Mouse (Mus musculus) G1E (cell line): ENCODE measurements around the gene Gimd1. TPM values are rescaled to one million over a fixed set of nuclear protein-coding genes. Genes with fewer than 3 reads are reported as not detected.

Experiments used
- ATAC-seq: 2 replicates; pipeline ENCODE4 v1.8.0; 2016; ENCODE audit warnings: mild to moderate bottlenecking; ENCODE audit not compliant: insufficient number of reproducible peaks, poor library complexity, low FRiP score, severe bottlenecking; ENCODE audit errors: extremely low read depth
- DNase-seq: peaks from one replicate; pipeline ENCODE4 v3.0.0; 2012; ENCODE audit warnings: low spot score
- H3K27me3 ChIP-seq: 2 replicates; pipeline ENCODE4 v1.6.1; 2012; ENCODE audit warnings: mild to moderate bottlenecking, low read length, inconsistent platforms; ENCODE audit not compliant: insufficient read depth
- H3K36me3 ChIP-seq: replicated peaks from 2 replicates; pipeline ENCODE3; 2012; ENCODE audit warnings: mild to moderate bottlenecking, inconsistent platforms
- H3K4me1 ChIP-seq: 2 replicates; pipeline ENCODE4 v1.6.1; 2012; ENCODE audit warnings: low read depth, low read length, inconsistent platforms, mixed read lengths; ENCODE audit not compliant: insufficient read depth
- H3K4me3 ChIP-seq: 2 replicates; pipeline ENCODE4 v1.5.1; 2012; ENCODE audit warnings: low read depth, mild to moderate bottlenecking, inconsistent platforms, low read length, moderate library complexity, mixed read lengths
- H3K9me3 ChIP-seq: replicated peaks from 2 replicates; pipeline ENCODE4 v1.6.1; 2012; ENCODE audit warnings: inconsistent platforms
- CTCF ChIP-seq: IDR thresholded peaks from 2 replicates; pipeline ENCODE4 v1.5.1; 2012; ENCODE audit warnings: low read depth, low read length, inconsistent platforms, mixed read lengths
- GATA1 ChIP-seq: IDR thresholded peaks from 2 replicates; pipeline ENCODE4 v1.6.1; 2012; ENCODE audit warnings: borderline replicate concordance, low read length, inconsistent platforms, mixed read lengths
- GATA2 ChIP-seq: IDR thresholded peaks from 2 replicates; pipeline ENCODE4 v1.6.1; 2012; ENCODE audit warnings: low read depth, low read length, inconsistent platforms, borderline replicate concordance
- POLR2AphosphoS5 ChIP-seq: IDR thresholded peaks from 2 replicates; pipeline ENCODE4 v1.6.1; 2012; ENCODE audit warnings: low read depth, low read length, inconsistent platforms; ENCODE audit not compliant: insufficient replicate concordance
- TAL1 ChIP-seq: conservative IDR thresholded peaks from 2 replicates; pipeline ENCODE4 v1.6.1; 2012; ENCODE audit warnings: low read depth, low read length, inconsistent platforms, mixed read lengths
- polyA plus RNA-seq: library from polyadenylated mRNA; stranded (reverse); fragments of >175 nt; gene quantifications from 2 replicates; pipeline ENCODE4 v1.2.3, GENCODE M21; 2012
- total RNA-seq, 2 experiments: library from RNA; stranded (forward) in 1 of 2; stranded (reverse) in 1 of 2; fragments of 200-1000 nt in 1 of 2; fragments of >200 nt in 1 of 2; fragmentation: Nextera tagmentation in 1 of 2; gene quantifications; 2 replicates each; pipeline ENCODE4 v1.2.3; 2014 to 2017

Gimd1 gene
- total RNA-seq (2014; fragmentation: Nextera tagmentation): not detected in 2 replicates
- total RNA-seq (2017): 0.22 TPM in 1 of 2 replicates, not detected in the other
- polyA plus RNA-seq: not detected in 2 replicates

GRCm38 (mm10) chr3:132629601-132630239 lies at the start of gene Gimd1:
Gene Gimd1 (plus strand): TSS chr3:132629820.
- no peak for DNase-seq

GRCm38 (mm10) chr3:132581198-132581597 lies 48.4 kb upstream of the Gimd1 start:
- TF ChIP-seq GATA1 (no peak), POLR2AphosphoS5 (no peak), GATA2 (no peak), CTCF (no peak), TAL1 (no peak)
- DNase-seq: no peak
- ATAC-seq: no peak

More at GRCm38 (mm10) chr3:132629601-132630239, at the start of gene Gimd1:
- Histone ChIP-seq H3K4me1 (no peaks in the 10 kb centered on the region), H3K27me3 (no peaks in the 10 kb centered on the region), H3K4me3 (no peak within 1 kb of the TSS), H3K9me3 (no peaks in the 10 kb centered on the region), H3K36me3 (no peaks in the 10 kb centered on the region)
- no peak for ATAC-seq
- TF ChIP-seq GATA1 (no peak), TAL1 (no peak), CTCF (no peak)

GRCm38 (mm10) chr3:132582339-132582738 lies 47.3 kb upstream of the Gimd1 start:
- no peak overlapping the region for H3K4me3 ChIP-seq
- no peaks in the 10 kb centered on the region for H3K4me1 ChIP-seq
- ATAC-seq (no peak), DNase-seq (no peak)
- H3K9me3 ChIP-seq: peaks cover 4% of the 10 kb centered on the region; the same call in 1 of the 2 replicates
- no peaks in the 10 kb centered on the region for H3K36me3 ChIP-seq
- TF ChIP-seq POLR2AphosphoS5: no peak
- TF ChIP-seq TAL1: no peak
- no peak for TF ChIP-seq CTCF
- TF ChIP-seq GATA2: no peak
- no peaks in the 10 kb centered on the region for H3K27me3 ChIP-seq

More at GRCm38 (mm10) chr3:132581198-132581597, 48.4 kb upstream of the Gimd1 start:
- no peaks in the 10 kb centered on the region for H3K36me3 ChIP-seq
- H3K4me1 ChIP-seq: no peaks in the 10 kb centered on the region
- H3K9me3 ChIP-seq: peaks cover 4% of the 10 kb centered on the region; the same call in 1 of the 2 replicates
- H3K4me3 ChIP-seq: no peak overlapping the region
- H3K27me3 ChIP-seq: no peaks in the 10 kb centered on the region

- no peak for DNase-seq
- Histone ChIP-seq H3K4me1 (no peaks in the 10 kb centered on the region), H3K9me3 (peaks cover 4% of the 10 kb centered on the region; the same call in 1 of the 2 replicates), H3K4me3 (no peak overlapping the region), H3K36me3 (no peaks in the 10 kb centered on the region), H3K27me3 (no peaks in the 10 kb centered on the region)
- ATAC-seq: no peak
- no peak for TF ChIP-seq POLR2AphosphoS5
- no peak for TF ChIP-seq GATA2
- TF ChIP-seq CTCF: no peak
- TF ChIP-seq TAL1: no peak
- no peak for TF ChIP-seq GATA1
These were observed 44.3 kb upstream of the Gimd1 start for GRCm38 (mm10) chr3:132585122-132585972.

GRCm38 (mm10) chr3:132588146-132588545 lies 41.5 kb upstream of the Gimd1 start:
- DNase-seq (no peak), ATAC-seq (no peak)
- TF ChIP-seq TAL1 (no peak), GATA2 (no peak), GATA1 (no peak), POLR2AphosphoS5 (no peak)
- no peaks in the 10 kb centered on the region for H3K9me3 ChIP-seq
- H3K4me3 ChIP-seq: no peak overlapping the region
- H3K36me3 ChIP-seq: no peaks in the 10 kb centered on the region
- H3K4me1 ChIP-seq: no peaks in the 10 kb centered on the region
- no peaks in the 10 kb centered on the region for H3K27me3 ChIP-seq

GRCm38 (mm10) chr3:132590010-132590409 lies 39.6 kb upstream of the Gimd1 start:
- ATAC-seq: no peak

More at GRCm38 (mm10) chr3:132590010-132590409, 39.6 kb upstream of the Gimd1 start:
- H3K9me3 ChIP-seq: no peaks in the 10 kb centered on the region
- DNase-seq: no peak
- no peaks in the 10 kb centered on the region for H3K27me3 ChIP-seq
- TF ChIP-seq GATA2: no peak
- no peaks in the 10 kb centered on the region for H3K4me1 ChIP-seq
- H3K36me3 ChIP-seq: no peaks in the 10 kb centered on the region
- no peak overlapping the region for H3K4me3 ChIP-seq
